Mouse (Mus musculus): ENCODE measurements around the gene Slc22a18. TPM values are rescaled to one million over a fixed set of nuclear protein-coding genes. Genes with fewer than 3 reads are reported as not detected.
A peak's percentile ranks its signal among the peaks of the same experiment; 100 is the strongest.

Gene Slc22a18
- polyA plus RNA-seq (2014; fragmentation: Nextera tagmentation; extraction: Ambion mirVana), result 0.90 and 1.0 TPM in 2 replicates

GRCm38 (mm10) chr7:143473347-143474101 is at the start of gene Slc22a18:
Slc22a18 (plus strand) TSS chr7:143473736.
- Histone ChIP-seq H3K9ac (no peak within 1 kb of the TSS), H3K27ac (no peak within 1 kb of the TSS), H3K27me3 (ENCODE audit: control insufficient read depth, insufficient read depth, low read length) (no peaks in the 10 kb centered on the region), H3K4me3 (replicated peaks; ENCODE audit: low read length) (no peak within 1 kb of the TSS), H3K9me3 (ENCODE audit: control insufficient read depth, low read length) (no peaks in the 10 kb centered on the region), H3K36me3 (replicated peaks; ENCODE audit: control insufficient read depth, insufficient read depth) (no peaks in the 10 kb centered on the region), H3K4me1 (replicated peaks; ENCODE audit: control insufficient read depth, insufficient read depth, low read length) (no peaks in the 10 kb centered on the region), H3K4me2 (replicated peaks) (no peak within 1 kb of the TSS)
- DNase-seq (ENCODE audit: low spot score), result no peak
- no peak for ATAC-seq (ENCODE audit: low FRiP score)
- 44% methylated on average over 4 of the region's 4 CpGs for WGBS

DNA sequence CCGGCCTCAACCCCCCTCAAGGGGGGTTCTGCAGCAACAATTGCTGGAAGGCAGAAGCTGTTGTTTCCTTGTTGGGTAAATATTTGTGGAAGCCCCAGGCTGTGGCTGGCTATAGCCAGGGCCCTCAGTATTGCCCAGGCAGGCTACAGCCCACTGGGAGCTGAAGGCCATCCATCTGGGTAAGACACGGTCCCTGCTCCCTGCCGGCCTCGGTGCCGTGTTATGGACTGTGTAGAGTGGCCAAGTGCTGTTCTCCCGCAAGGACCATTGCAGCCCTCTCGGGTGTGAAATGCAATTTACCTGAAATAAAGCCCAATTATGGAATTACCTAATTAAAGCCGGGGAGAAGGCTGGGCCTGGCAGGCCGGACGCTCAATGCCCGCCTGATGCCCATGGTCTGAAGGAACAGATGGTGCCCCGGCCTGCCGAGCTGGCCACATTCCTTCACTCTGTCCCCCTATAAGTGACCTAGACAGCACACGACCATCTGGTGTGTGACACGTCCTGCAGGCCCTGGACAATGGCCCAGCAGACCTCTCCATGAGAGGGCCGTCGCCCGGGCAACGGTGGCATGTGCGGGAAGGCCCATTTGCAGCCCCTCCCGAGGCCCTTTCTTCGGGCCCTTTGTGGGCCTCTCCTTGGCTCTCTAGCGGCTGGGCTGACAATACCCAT is 45.3 kb upstream of the Slc22a18 start:
- Histone ChIP-seq H3K9me3 (ENCODE audit: control insufficient read depth, low read length) (no peaks in the 10 kb centered on the region), H3K27ac (peak overlapping the region; percentile 39; the same call in 1 of the 2 replicates), H3K9ac (no peak overlapping the region), H3K4me2 (replicated peaks) (no peak overlapping the region), H3K4me1 (replicated peaks; ENCODE audit: control insufficient read depth, insufficient read depth, low read length) (peaks cover 9% of the 10 kb centered on the region; the same call in 1 of the 2 replicates), H3K4me3 (replicated peaks; ENCODE audit: low read length) (no peak overlapping the region), H3K36me3 (replicated peaks; ENCODE audit: control insufficient read depth, insufficient read depth) (no peaks in the 10 kb centered on the region), H3K27me3 (ENCODE audit: control insufficient read depth, insufficient read depth, low read length) (no peaks in the 10 kb centered on the region)
- ATAC-seq (ENCODE audit: low FRiP score) (peak; percentile 86), DNase-seq (ENCODE audit: low spot score) (peak; percentile 61)
- 11% methylated on average over 22 of the region's 23 CpGs for WGBS

DNA sequence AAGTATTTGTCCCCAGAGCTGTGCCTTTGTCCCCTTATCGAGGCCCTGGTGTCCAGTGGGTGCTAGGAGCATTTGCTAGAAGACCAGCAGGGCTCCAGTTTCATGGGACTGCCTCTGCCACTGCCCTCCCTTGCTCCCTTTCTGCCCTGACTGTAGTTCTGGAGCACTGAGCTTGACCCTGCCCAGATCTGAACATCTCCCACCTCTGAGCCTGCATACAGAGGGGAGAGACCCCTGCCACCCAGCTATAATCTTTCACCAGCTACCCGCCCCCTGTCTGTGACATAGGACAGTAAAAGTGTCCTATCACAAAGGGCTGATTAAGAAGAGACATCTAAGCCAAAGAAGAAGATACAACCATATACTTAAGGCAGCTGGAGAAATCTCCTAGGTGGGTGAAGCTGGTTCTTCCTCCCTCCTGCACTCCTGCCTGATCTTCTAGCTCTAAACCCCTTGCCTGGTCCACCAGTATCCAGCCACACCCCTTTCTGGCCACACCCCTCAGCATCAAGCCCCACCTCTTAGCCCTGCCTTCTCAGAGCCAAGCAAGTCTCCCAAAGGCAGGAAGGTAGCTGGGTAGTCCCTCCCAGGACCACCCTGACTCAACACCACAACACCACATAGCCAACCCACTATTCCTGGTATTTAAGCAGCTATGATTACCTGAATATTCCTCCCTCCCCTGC is 44.6 kb upstream of the Slc22a18 start:
- no peak overlapping the region for H3K27ac ChIP-seq
- H3K27me3 ChIP-seq (ENCODE audit: control insufficient read depth, insufficient read depth, low read length), result no peaks in the 10 kb centered on the region
- ATAC-seq (ENCODE audit: low FRiP score) (no peak), DNase-seq (ENCODE audit: low spot score) (no peak)
- WGBS, result 21% methylated on average over 2 of the region's 2 CpGs
- no peak overlapping the region for H3K4me2 ChIP-seq (replicated peaks)
- H3K4me1 ChIP-seq (replicated peaks; ENCODE audit: control insufficient read depth, insufficient read depth, low read length), result peaks cover 9% of the 10 kb centered on the region; the same call in 1 of the 2 replicates
- H3K9ac ChIP-seq, result no peak overlapping the region
- no peaks in the 10 kb centered on the region for H3K36me3 ChIP-seq (replicated peaks; ENCODE audit: control insufficient read depth, insufficient read depth)
- no peak overlapping the region for H3K4me3 ChIP-seq (replicated peaks; ENCODE audit: low read length)
- H3K9me3 ChIP-seq (ENCODE audit: control insufficient read depth, low read length), result no peaks in the 10 kb centered on the region

- H3K4me3 ChIP-seq (replicated peaks; ENCODE audit: low read length), result no peak overlapping the region
- H3K27me3 ChIP-seq (ENCODE audit: control insufficient read depth, insufficient read depth, low read length), result no peaks in the 10 kb centered on the region
- 92% methylated on average over 1 of the region's 1 CpGs for WGBS
- no peaks in the 10 kb centered on the region for H3K9me3 ChIP-seq (ENCODE audit: control insufficient read depth, low read length)
- no peak overlapping the region for H3K9ac ChIP-seq
- peaks cover 14% of the 10 kb centered on the region for H3K4me1 ChIP-seq (replicated peaks; ENCODE audit: control insufficient read depth, insufficient read depth, low read length)
- no peaks in the 10 kb centered on the region for H3K36me3 ChIP-seq (replicated peaks; ENCODE audit: control insufficient read depth, insufficient read depth)
- DNase-seq (ENCODE audit: low spot score) (no peak), ATAC-seq (ENCODE audit: low FRiP score) (no peak)
- H3K4me2 ChIP-seq (replicated peaks), result no peak overlapping the region
- no peak overlapping the region for H3K27ac ChIP-seq
Measured at GRCm38 (mm10) chr7:143432631-143433030, 40.9 kb upstream of the Slc22a18 start.

GRCm38 (mm10) chr7:143433331-143433730 is 40.2 kb upstream of the Slc22a18 start:
- H3K4me2 ChIP-seq (replicated peaks), result no peak overlapping the region
- no peaks in the 10 kb centered on the region for H3K9me3 ChIP-seq (ENCODE audit: control insufficient read depth, low read length)
- ATAC-seq (ENCODE audit: low FRiP score) (no peak), DNase-seq (ENCODE audit: low spot score) (no peak)
- H3K27me3 ChIP-seq (ENCODE audit: control insufficient read depth, insufficient read depth, low read length), result no peaks in the 10 kb centered on the region
- H3K9ac ChIP-seq, result no peak overlapping the region
- no peak overlapping the region for H3K4me3 ChIP-seq (replicated peaks; ENCODE audit: low read length)
- no peaks in the 10 kb centered on the region for H3K36me3 ChIP-seq (replicated peaks; ENCODE audit: control insufficient read depth, insufficient read depth)
- H3K27ac ChIP-seq, result no peak overlapping the region
- WGBS, result 46% methylated on average over 7 of the region's 7 CpGs
- H3K4me1 ChIP-seq (replicated peaks; ENCODE audit: control insufficient read depth, insufficient read depth, low read length), result peaks cover 13% of the 10 kb centered on the region

DNA sequence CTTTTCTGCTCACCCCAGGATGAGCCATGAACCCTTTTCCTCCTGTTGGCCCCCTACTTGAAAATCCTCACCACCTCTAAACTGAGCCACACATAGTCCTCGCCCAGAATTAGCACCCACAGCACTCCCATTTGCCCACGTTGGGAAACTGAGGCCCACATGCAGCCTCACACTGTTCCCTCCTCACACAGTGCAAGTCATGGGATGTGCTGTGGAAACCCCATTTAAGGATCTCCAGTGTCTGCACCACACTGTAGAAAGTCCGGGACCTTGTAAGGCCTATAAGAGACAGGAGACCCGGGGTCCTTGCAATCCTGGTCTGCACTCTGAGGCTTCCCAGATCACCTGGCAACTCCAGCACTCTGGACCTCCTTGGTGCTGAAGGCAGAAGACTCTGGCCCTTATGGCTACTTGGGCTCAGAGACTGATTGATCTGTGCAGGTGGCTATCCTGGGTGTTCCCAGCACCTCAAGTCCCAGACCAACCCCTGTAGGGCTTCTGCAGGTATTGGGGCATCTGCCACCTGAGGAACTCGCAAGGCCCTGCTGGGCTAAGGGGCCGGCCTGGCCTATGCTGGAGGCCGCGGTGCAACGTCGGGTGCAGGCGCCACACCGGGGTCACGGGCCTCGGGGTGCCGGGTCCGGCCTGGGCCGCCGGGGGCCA is 36.2 kb upstream of the Slc22a18 start:
- DNase-seq (ENCODE audit: low spot score) (no peak), ATAC-seq (ENCODE audit: low FRiP score) (peak; percentile 24; the same call in 1 of the 2 replicates)
- peak overlapping the region; percentile 90 for H3K4me2 ChIP-seq (replicated peaks)
- no peaks in the 10 kb centered on the region for H3K36me3 ChIP-seq (replicated peaks; ENCODE audit: control insufficient read depth, insufficient read depth)
- H3K9ac ChIP-seq, result peak overlapping the region; percentile 75
- 14% methylated on average over 18 of the region's 18 CpGs for WGBS
- peak overlapping the region; percentile 39 for H3K4me3 ChIP-seq (replicated peaks; ENCODE audit: low read length)
- H3K27me3 ChIP-seq (ENCODE audit: control insufficient read depth, insufficient read depth, low read length), result no peaks in the 10 kb centered on the region
- H3K4me1 ChIP-seq (replicated peaks; ENCODE audit: control insufficient read depth, insufficient read depth, low read length), result peaks cover 13% of the 10 kb centered on the region
- no peaks in the 10 kb centered on the region for H3K9me3 ChIP-seq (ENCODE audit: control insufficient read depth, low read length)
- peak overlapping the region; percentile 43; the same call in 1 of the 2 replicates for H3K27ac ChIP-seq

DNA sequence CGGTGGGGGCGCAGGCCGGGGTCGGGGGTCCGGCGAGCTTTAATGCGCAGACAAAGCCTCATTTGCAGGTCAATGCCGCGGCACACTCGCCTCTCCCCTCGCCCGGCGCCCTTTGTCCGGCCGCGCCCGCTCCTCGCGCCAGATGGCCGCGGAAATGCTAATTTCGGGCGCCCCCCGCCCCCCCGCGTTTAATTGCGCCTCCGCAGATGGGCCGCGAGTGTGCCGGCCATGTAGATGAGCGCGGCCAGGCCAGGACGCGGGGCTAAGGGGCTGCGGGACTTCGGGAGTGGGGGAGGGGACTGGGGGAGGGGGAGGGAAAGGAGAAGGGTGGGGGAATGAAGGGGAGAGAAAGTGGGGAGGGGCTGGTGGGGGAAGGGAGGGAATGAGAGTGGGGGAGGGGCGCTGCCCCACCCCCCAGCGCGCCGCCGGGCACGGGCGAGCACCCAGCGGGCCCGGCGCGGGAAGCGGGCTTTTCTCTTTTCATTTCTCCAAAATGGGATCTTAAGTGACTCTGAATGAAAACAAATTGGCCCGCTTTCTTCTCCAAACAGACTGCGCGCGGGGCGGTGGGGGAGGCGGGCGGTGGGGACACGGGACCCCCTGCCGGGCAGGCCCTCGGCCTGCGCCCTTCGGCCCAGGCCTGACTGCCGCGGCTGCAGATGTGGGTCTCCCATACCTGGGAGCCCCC is 35.5 kb upstream of the Slc22a18 start:
- DNase-seq (ENCODE audit: low spot score), result peak; percentile 48
- ATAC-seq (ENCODE audit: low FRiP score), result peak; percentile 51; the same call in 1 of the 2 replicates
- 2% methylated on average over 52 of the region's 63 CpGs for WGBS

DNA sequence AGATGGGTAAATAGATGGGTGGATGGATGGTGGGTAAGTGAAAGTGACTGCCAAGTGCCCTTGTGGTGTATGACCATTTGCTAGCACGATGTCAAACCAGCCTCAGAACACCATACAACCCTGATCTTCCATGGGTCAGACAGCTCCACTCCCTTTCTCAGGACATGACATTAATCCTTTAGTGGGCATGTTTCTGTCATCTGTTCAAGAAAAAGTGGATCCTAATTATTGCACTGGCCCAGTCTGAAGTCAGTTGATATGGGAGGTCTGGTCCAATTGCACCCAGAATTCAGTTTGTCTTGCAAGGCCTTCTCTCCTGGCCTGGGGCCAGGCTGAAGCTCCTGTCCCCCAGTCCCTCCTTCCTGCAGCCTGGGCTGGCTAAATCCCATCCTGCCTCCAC is 34.6 kb upstream of the Slc22a18 start:
- no peak for ATAC-seq (ENCODE audit: low FRiP score)
- H3K27me3 ChIP-seq (ENCODE audit: control insufficient read depth, insufficient read depth, low read length), result no peaks in the 10 kb centered on the region
- H3K9ac ChIP-seq, result no peak overlapping the region
- H3K4me1 ChIP-seq (replicated peaks; ENCODE audit: control insufficient read depth, insufficient read depth, low read length), result peaks cover 19% of the 10 kb centered on the region
- no peak overlapping the region for H3K4me2 ChIP-seq (replicated peaks)
- no peaks in the 10 kb centered on the region for H3K9me3 ChIP-seq (ENCODE audit: control insufficient read depth, low read length)
- H3K27ac ChIP-seq, result no peak overlapping the region
- no peak overlapping the region for H3K4me3 ChIP-seq (replicated peaks; ENCODE audit: low read length)
- no peak for DNase-seq (ENCODE audit: low spot score)
- no peaks in the 10 kb centered on the region for H3K36me3 ChIP-seq (replicated peaks; ENCODE audit: control insufficient read depth, insufficient read depth)
- WGBS, result 84% methylated on average over 1 of the region's 1 CpGs

More for the DNA sequence above, 35.5 kb upstream of the Slc22a18 start:
- H3K36me3 ChIP-seq (replicated peaks; ENCODE audit: control insufficient read depth, insufficient read depth), result no peaks in the 10 kb centered on the region
- peak overlapping the region; percentile 39 for H3K4me3 ChIP-seq (replicated peaks; ENCODE audit: low read length)
- H3K27ac ChIP-seq, result peak overlapping the region; percentile 56; the same call in 1 of the 2 replicates
- peak overlapping the region; percentile 90 for H3K4me2 ChIP-seq (replicated peaks)
- H3K27me3 ChIP-seq (ENCODE audit: control insufficient read depth, insufficient read depth, low read length), result no peaks in the 10 kb centered on the region
- H3K9me3 ChIP-seq (ENCODE audit: control insufficient read depth, low read length), result no peaks in the 10 kb centered on the region
- peaks cover 15% of the 10 kb centered on the region for H3K4me1 ChIP-seq (replicated peaks; ENCODE audit: control insufficient read depth, insufficient read depth, low read length)
- H3K9ac ChIP-seq, result peak overlapping the region; percentile 75

Data from hindbrain, embryonic 14.5 days (tissue).